Mouse (Mus musculus) spleen, postnatal 36 days (tissue): ENCODE data around the gene Slc45a2.

Experiments used
- DNase-seq, 2 experiments: peaks; one replicate each; pipeline ENCODE4 v3.0.0; 2022; ENCODE audit warnings: low spot score in 2 of 2, mixed read lengths in 1 of 2

Gene Slc45a2

DNA sequence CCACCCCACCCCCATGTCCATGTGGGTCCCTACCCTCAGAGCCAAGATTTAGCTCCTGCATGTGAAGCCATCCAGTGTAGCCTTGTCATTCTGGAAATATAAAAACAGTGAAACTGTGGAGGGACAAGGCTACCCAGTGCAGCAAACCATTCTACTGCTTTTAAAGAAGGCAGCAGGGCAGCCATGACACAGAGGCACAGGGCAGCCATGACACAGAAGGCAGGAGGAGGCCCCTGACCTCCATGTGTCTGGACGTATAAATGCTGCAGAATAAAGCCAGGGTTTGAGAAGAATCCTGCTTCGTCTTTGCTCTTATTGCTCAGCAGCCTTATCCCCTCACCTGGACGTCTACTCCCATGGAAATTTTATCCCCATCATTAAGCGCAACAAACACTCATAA is 3.3 kb downstream of the Slc45a2 start:
- DNase-seq, result no peak

DNA sequence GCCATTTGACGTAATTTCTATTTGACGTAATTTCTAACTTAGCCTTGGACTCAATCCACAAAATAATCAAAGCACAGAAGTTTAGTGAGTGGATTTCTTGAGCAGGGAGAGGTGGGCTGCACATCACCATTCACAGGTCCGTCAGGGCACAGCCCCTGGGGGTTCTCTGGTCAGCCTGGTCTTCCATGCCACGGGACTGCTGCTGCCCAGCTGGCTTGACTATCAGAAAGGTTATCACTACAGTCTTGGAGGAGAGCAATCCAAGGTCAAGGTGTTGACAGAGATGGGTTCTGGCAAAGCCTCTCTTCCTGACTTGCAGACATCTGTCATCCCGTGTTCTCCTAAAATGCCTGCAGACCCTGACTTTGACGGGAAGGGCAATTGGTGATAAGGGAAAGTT is 4.1 kb downstream of the Slc45a2 start:
- DNase-seq, result no peak

GRCm38 (mm10) chr15:11008756-11009155 is 8.2 kb downstream of the Slc45a2 start:
- DNase-seq, result no peak

DNA sequence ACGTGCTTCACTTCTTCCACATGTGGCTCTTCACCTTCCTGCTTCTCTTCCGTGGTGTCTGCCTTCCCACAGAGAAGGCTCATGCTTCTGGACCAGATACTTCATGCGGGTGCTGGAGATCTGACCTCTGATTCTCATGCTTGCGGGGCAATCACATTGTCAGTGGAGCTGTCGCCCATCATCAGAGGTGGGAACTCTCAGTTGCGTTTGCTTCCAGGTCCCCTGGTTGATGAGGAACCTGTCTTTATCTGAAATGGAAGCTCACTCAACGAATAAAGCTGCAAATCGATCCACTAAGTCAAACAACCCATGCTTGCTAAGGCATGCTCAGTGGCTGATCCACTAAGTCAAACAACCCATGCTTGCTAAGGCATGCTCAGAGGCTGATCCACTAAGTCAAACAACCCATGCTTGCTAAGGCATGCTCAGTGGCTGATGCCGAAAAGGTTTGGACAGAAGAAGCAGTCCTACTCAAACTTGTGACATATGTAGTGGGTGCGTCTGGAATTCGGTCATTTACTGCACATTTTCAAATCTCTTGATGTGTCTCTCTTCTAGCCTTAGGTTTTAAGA is 10.5 kb downstream of the Slc45a2 start:
- DNase-seq, result no peak

DNA sequence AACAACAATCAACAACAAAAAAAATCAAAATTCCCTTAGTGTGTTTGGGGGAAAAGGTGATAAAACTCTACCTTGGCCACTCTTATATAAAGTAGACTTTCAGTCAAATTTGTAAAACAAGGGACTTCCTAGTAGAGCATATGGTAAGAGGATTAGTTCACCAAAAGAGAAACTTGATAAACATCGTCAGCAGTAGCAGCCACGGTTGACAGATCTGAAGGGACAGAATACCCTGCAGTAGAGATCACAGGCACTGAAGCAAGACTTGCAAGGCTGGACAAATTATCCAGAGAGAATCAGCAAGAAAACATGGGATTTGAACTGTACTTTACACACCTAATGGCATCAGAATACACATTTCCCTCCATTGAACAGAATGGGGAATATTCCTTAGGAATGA is 14.4 kb downstream of the Slc45a2 start:
- DNase-seq, result no peak

DNA sequence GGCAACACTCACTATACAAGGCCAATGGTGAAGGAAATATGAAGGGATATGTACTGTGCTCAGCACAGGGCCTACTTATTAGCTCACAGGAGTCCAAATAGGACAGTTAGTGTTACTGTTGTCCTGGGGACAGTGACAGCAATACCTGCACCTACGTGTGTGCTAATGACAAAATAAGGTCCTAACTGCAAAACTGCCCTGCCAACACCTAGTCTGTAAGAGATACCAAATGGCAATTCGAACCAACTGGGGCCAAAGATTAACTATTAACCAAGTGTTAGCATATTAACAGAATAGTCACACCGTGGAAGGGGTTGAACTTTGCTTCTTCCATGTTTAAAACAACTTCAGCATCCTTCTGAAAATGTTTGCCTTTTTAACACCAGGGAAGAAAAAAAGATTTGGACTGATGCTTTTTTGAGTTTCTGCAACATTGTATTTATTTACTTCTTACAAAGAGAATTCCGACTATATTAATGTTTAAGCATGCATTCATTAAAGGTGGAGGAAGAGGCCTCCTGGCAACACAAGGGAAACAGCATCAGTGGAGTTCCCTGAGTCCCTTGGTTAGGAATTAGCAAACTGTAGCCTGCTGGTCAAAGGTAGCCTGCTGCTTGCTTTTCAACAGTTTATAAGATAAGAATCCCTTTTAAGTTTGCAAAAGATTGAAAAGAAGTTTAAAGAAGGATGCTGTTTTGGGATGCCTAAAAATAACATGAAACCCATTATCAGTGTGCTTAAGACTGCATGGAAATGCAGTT is 26.5 kb downstream of the Slc45a2 start:
- no peak for DNase-seq

- DNase-seq, result no peak
Measured at GRCm38 (mm10) chr15:11030188-11030587, 29.7 kb downstream of the Slc45a2 start.

- DNase-seq, result no peak
Measured at GRCm38 (mm10) chr15:11035947-11036474, 35.5 kb downstream of the Slc45a2 start.

DNA sequence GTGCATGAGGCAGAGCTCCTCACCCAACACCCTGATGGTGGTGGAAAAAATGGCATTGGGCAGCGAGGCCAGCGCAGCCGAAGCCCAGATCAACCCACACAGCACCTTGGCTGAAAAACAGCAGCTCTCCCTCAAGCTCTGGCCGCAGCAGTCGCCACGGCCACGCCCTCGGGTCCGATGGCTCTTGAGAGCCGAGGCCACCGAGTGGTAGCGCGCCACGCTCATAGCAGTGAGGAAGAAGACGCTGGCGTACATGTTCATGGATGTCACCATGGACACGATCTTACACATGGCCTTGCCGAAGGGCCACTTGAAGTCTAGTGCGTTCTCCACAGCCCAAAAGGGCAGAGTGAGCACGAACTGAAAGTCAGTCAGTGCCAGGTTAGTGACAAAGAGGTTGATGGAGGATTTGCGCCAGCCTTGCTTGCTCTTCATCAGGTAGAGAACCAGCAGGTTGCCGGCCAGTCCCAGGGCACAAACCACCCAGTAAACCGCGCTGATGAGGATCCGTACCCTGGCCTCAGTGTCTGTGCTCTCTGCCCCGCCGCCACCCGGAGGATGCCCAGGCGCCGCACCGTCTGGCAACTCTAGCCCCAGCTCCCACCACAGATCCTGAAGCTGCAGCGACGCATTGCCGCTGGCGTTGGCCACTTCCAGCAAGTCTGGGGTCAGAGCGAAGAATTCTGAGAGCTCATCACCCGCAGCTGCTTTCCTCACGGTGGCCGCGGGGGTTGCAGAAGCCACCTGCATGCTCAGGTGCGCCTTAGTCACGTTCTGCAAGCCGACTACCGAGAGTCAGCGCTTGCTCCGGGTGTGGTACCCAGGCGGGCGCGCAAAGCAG is 36.2 kb downstream of the Slc45a2 start:
- DNase-seq, result no peak

GRCm38 (mm10) chr15:11037376-11037695 is 36.8 kb downstream of the Slc45a2 start:
- no peak for DNase-seq

- DNase-seq, result no peak
Measured at GRCm38 (mm10) chr15:11037711-11038110, 37.2 kb downstream of the Slc45a2 start, which contains the start of gene Rxfp3. TSS of gene Rxfp3 (minus strand) at chr15:11037991.

- no peak for DNase-seq
Measured at GRCm38 (mm10) chr15:11038476-11038875, 38.0 kb downstream of the Slc45a2 start.

- no peak for DNase-seq
Measured at GRCm38 (mm10) chr15:11040067-11040466, 39.5 kb downstream of the Slc45a2 start.

GRCm38 (mm10) chr15:11041229-11041628 is 40.7 kb downstream of the Slc45a2 start:
- DNase-seq, result no peak

DNA sequence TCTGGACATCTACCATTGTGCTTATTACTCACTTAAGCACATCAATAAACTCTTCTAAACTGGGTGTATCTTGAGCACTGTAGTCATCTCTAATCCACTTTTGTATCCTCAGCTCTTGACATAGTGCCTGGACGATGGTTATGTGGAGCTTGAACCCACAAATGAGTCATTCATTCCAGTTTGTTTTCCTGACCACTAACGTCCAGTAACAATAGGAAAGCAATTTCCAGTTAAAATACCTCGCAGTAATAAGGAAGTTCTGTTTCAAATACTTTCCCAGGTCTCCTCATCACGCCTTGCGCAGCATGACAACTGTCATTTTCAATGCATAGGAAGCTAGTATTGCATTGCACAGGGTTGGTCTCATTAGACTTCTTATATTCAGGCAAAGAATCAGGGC is 42.3 kb downstream of the Slc45a2 start:
- no peak for DNase-seq

DNA sequence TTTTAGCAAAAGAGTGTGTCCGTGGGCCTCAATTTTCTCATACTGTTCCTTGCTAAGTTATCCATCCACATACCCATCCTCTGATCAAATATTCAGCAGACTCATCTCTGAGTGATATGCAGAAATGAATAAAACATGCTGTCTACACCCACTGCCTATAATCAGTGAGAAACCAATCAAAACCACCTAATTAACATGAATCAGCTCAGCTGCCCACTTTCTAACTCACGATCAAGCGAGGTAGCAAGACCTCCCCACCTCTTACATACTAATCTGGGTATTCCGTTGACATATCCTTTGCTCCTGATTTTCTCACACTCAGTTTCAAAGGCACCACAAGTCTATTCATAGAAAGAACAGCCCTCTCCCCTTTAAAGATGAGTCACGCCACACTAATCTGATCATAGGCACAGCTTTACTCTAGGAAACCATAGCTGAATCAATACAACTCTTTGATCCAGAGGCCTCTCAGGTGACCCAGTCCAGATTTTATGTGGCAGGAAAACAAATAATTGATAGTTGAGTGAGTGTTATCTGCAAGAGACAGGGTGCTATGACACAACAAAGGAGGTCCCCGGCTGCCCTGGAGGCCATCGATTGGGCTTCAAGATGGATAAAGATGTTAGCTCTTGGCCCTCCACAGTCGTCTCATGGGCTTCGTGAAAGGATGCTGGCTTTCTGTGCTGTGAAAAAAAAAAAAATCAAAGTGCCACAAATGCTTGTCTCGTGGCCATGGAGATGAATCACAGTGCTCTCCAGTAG is 53.3 kb downstream of the Slc45a2 start:
- no peak for DNase-seq

GRCm38 (mm10) chr15:11054440-11055080 is 54.0 kb downstream of the Slc45a2 start:
- DNase-seq, result no peak

GRCm38 (mm10) chr15:11062903-11063302 is 62.4 kb downstream of the Slc45a2 start:
- DNase-seq, result no peak

GRCm38 (mm10) chr15:11064160-11064557 is 63.6 kb downstream of the Slc45a2 start:
- no peak for DNase-seq

DNA sequence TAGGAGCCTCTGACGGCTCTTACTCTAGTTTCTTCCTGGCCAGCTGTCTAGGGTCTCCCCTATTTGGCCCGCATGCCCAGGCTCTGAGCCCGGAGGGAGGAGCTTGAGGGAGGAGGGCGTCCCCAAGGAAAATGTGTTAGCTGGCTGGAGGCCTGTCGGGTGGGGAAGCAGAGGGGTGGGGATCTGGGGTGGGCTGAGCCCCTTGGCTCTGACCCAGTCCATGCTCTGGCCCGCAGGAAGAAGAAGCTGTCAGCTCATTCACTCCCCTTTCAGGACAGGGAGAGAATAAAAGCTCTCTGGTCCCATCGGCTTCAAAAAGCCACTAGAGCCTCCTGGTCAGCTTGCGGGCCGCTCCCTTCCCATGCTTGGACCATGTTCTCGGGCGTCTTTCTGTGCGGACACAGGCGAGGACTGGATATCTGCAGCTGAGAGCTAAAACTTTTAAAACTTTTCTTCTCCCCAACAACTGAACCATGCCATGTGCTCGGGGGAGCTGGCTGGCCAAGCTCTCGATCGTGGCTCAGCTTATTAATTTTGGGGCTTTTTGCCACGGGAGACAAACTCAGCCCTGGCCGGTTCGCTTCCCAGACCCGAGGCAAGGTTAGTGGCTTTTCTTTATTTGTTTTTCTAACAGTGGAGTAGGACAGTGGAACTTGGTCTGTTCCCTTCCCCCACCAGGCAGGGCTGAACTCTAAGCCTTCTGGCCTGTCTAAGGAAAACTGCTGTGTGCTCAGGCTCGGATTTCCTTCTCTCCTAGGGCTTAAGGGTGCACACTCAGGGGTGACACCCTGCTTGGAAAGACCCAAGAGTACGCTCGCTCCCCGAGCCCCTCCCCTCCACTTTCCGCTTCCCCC is 64.3 kb downstream of the Slc45a2 start, which contains the start of gene Adamts12:
TSS of gene Adamts12 (plus strand) at position 233 of the 854 bp plus-strand sequence.
- DNase-seq, result no peak
